Mouse (Mus musculus): ENCODE results near the gene 1810046K07Rik. TPM values are rescaled to one million over a fixed set of nuclear protein-coding genes. Genes with fewer than 3 reads are reported as not detected.

The 1810046K07Rik gene
- total RNA-seq, 2 experiments from 2014 or later = not detected

Other genes with a start within 250 kb of the 1810046K07Rik start
- not detected in 2 replicates for gene 4833427G06Rik, start 226.8 kb downstream of the 1810046K07Rik start, total RNA-seq (2014; fragmentation: Nextera tagmentation)
- not detected in 2 replicates for gene 4833427G06Rik, start 226.8 kb downstream of the 1810046K07Rik start, total RNA-seq (2017)
- gene Gm32742, start 163.4 kb downstream of the 1810046K07Rik start, total RNA-seq (2014; fragmentation: Nextera tagmentation) = 0.20 and 0.48 TPM in 2 replicates
- gene Gm32742, start 163.4 kb downstream of the 1810046K07Rik start, total RNA-seq (2017) = 0.11 TPM in 1 of 2 replicates, not detected in the other
- gene Pou2af1, start 115.2 kb downstream of the 1810046K07Rik start, total RNA-seq (2014; fragmentation: Nextera tagmentation) = 0.92 and 9.3 TPM in 2 replicates
- gene Pou2af1, start 115.2 kb downstream of the 1810046K07Rik start, total RNA-seq (2017) = 0.66 TPM in 1 of 2 replicates, not detected in the other
- gene Colca2, start 50.3 kb downstream of the 1810046K07Rik start, total RNA-seq (2014; fragmentation: Nextera tagmentation) = 0.55 TPM in 1 of 2 replicates, not detected in the other
- gene Colca2, start 50.3 kb downstream of the 1810046K07Rik start, total RNA-seq (2017) = 0.65 TPM in 1 of 2 replicates, not detected in the other

Measured in megakaryocyte-erythroid progenitor cell, adult 5-6 weeks (primary cell).